Mouse (Mus musculus) layer of hippocampus, adult 2 months (tissue): ENCODE data around the gene Asb16. TPM values are rescaled to one million over a fixed set of nuclear protein-coding genes. Genes with fewer than 3 reads are reported as not detected.

Experiments
- DNase-seq, 2 experiments: peaks; one replicate each; pipeline ENCODE4 v3.0.0; 2022; ENCODE audit warnings: low spot score in 2 of 2
- H3K27ac ChIP-seq: fragments of 200-600 bp; 2 replicates; pipeline ENCODE4 v1.8.1; 2022
- H3K4me3 ChIP-seq: fragments of 200-600 bp; 2 replicates; pipeline ENCODE4 v1.8.1; 2022; ENCODE audit warnings: mild to moderate bottlenecking
- CTCF ChIP-seq: fragments of 200-600 bp; conservative IDR thresholded peaks from 2 replicates; pipeline ENCODE4 v1.8.1; 2022; ENCODE audit warnings: antibody characterized with exemption, mild to moderate bottlenecking, moderate library complexity
- long read RNA-seq, 2 experiments: library from polyadenylated mRNA; stranded (forward); transcript quantifications; one replicate each; pipeline ENCODE4 v2.0.0; 2021; ENCODE audit warnings: borderline mapping rate in 2 of 2
- total RNA-seq, 2 experiments: library from RNA; stranded (reverse); gene quantifications; 2 replicates each; pipeline ENCODE4 v1.2.3; 2021

Asb16 gene
- total RNA-seq: 1 to 10 TPM; 2.0 TPM
- long read RNA-seq, experiment 1, partial matches to known transcripts: 1 of 1 reads
- long read RNA-seq, experiment 1, other reads (novel, unspliced or antisense): 0 of 1 reads
- long read RNA-seq, experiment 2, partial matches to known transcripts: 1 of 1 reads
- long read RNA-seq, experiment 2, other reads (novel, unspliced or antisense): 0 of 1 reads

DNA sequence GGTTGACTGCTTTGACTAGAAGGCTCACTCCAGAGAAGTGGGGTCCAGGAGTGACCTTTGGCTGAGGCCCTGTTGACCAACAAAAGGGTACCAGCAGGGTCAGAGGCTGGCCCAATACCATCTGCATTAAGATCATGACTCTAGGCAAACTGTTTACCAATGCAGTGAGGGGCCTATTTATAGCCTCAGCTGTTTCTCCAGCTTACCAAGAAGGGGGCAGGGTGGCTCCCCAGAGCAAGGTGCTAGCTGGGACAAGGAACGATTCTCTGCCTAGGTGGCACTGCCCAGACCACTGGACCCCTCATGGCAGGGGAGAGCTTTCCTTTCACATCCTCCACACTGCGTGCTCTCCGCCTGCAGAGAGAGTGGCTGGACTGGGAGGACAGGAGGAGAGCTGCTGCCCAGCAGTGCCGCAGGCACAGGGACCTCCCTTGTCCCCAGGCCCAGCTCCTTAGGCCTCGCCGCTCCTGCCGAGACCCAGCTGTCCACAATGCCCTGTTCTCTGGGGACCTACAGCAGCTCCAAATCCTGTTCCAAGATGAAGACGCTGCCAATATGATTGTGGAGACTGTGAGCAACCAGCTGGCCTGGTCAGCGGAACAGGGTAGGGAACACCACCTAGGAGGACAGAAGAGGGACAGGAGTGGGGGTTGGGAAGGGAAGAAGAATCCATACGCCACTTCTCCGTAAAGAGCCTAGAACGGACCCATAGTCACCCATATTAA is at the start of gene Asb16:
TSS of gene Asb16 (plus strand) at position 224 of the 725 bp plus-strand sequence.
- H3K4me3 ChIP-seq: no peak within 1 kb of the TSS
- H3K27ac ChIP-seq: no peak within 1 kb of the TSS
- DNase-seq: no peak
- no peak for TF ChIP-seq CTCF

GRCm38 (mm10) chr11:102218783-102219182 is 49.8 kb upstream of the Asb16 start:
- peak; percentile 32 for TF ChIP-seq CTCF
- Histone ChIP-seq H3K27ac (peak overlapping the region; percentile 95), H3K4me3 (peak overlapping the region; percentile 57)
- DNase-seq: peak; percentile 96 to 98

GRCm38 (mm10) chr11:102219247-102219993 is 49.1 kb upstream of the Asb16 start:
- peak in 1 of 2 experiments; percentile 61 for DNase-seq

DNA sequence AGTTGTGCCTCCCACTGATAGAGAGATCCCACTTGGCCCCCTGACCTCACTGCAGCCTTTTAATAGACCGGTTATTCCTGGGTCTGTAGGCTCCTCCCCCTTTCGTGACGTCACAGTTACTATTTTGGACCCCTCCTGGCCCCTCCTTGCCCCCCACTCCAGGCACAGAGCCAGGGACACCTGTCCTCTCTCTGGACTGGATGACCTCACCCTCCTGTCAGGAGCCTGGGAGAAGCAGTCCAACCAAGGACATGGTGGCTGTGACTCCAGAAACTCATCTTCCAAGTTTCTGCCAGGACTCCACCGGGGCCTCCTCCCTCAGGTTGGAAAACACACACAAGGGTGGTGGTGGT is 48.6 kb upstream of the Asb16 start:
- TF ChIP-seq CTCF: no peak
- Histone ChIP-seq H3K27ac (peak overlapping the region; percentile 95), H3K4me3 (no peak overlapping the region)
- DNase-seq: no peak

More at GRCm38 (mm10) chr11:102219247-102219993, 49.1 kb upstream of the Asb16 start:
- Histone ChIP-seq H3K27ac (peak overlapping the region; percentile 95), H3K4me3 (peak overlapping the region; percentile 57)
- TF ChIP-seq CTCF: no peak

GRCm38 (mm10) chr11:102220451-102220850 is 48.1 kb upstream of the Asb16 start:
- Histone ChIP-seq H3K4me3 (no peak overlapping the region), H3K27ac (peak overlapping the region; percentile 95; the same call in 1 of the 2 replicates)
- no peak for TF ChIP-seq CTCF
- no peak for DNase-seq

GRCm38 (mm10) chr11:102221243-102221953 is 47.1 kb upstream of the Asb16 start:
- no peak for DNase-seq
- no peak for TF ChIP-seq CTCF
- Histone ChIP-seq H3K4me3 (no peak overlapping the region), H3K27ac (peak overlapping the region; percentile 95)

GRCm38 (mm10) chr11:102221954-102222351 is 46.6 kb upstream of the Asb16 start:
- no peak for DNase-seq
- peak overlapping the region; percentile 95 for H3K27ac ChIP-seq
- no peak for TF ChIP-seq CTCF
- H3K4me3 ChIP-seq: no peak overlapping the region

DNA sequence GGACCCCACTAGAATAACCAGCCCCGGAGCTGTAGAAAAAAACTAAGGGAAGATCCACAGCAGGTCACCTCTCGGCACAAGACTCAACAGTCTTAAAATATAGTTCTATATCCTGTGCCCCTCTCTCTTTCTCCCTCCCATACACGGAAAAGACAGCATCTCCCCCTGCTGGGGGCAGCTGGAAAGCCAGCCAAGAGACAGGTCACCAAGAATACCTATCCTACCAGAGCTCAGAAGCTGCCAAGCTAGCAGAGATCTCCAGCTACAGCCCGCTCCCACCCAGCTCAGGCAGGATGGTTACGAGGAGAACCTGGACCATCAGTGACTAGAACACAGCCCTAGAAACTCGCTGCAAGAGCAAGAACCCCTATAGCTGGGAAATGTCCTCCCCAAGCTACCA is 45.4 kb upstream of the Asb16 start:
- 0 out of 2 replicates have a peak overlapping the region, but pooled peaks have one; percentile 10 for H3K27ac ChIP-seq
- H3K4me3 ChIP-seq: no peak overlapping the region
- DNase-seq: no peak
- TF ChIP-seq CTCF: peak; percentile 76

- no peak for DNase-seq
- TF ChIP-seq CTCF: no peak
- peak overlapping the region; percentile 27; the same call in 1 of the 2 replicates for H3K4me3 ChIP-seq
- H3K27ac ChIP-seq: peak overlapping the region; percentile 39
Measured at GRCm38 (mm10) chr11:102224686-102225085, 43.9 kb upstream of the Asb16 start.

DNA sequence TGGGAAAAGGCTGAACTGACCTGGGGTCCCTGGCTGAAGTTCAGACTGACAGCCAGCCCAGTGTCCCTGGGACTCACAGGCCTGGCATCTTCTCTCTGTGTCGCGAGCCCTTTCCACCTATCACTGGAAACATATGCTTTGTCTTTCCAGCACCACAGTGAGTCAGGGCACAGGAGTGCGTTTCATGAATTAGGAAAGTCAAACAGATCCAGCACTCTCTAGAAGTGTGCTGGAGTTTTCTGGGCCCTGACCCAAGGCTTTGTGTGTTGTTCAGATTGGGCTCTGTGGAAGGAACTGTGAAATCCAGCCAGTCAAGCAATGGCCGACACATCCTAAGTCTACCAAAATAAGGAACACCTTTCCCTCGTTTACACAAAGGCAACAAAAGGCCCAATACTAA is 43.3 kb upstream of the Asb16 start:
- Histone ChIP-seq H3K27ac (peak overlapping the region; percentile 39), H3K4me3 (peak overlapping the region; percentile 27; the same call in 1 of the 2 replicates)
- DNase-seq: no peak
- no peak for TF ChIP-seq CTCF

- DNase-seq: no peak
- Histone ChIP-seq H3K27ac (peak overlapping the region; percentile 79), H3K4me3 (peak overlapping the region; percentile 91)
- no peak for TF ChIP-seq CTCF
Measured at GRCm38 (mm10) chr11:102226067-102226978, 42.2 kb upstream of the Asb16 start.
